Mouse (Mus musculus) brown adipose tissue, adult 24 weeks (tissue): ENCODE results near the gene Wfikkn1. TPM values are rescaled to one million over a fixed set of nuclear protein-coding genes. Genes with fewer than 3 reads are reported as not detected.

Experiments
- H3K27ac ChIP-seq: fragments of 200-500 bp; replicated peaks from 2 replicates; pipeline ENCODE4 v1.5.1; 2012; ENCODE audit warnings: low read depth, mild to moderate bottlenecking, low read length
- H3K4me1 ChIP-seq: fragments of 200-500 bp; 2 replicates; pipeline ENCODE4 v1.6.1; 2012; ENCODE audit warnings: low read length, mixed read lengths; ENCODE audit not compliant: control insufficient read depth, insufficient read depth, insufficient read length
- H3K4me3 ChIP-seq: fragments of 200-500 bp; 2 replicates; pipeline ENCODE4 v1.5.1; 2012; ENCODE audit warnings: low read depth, mild to moderate bottlenecking, low read length, moderate library complexity; ENCODE audit not compliant: insufficient read depth
- polyA plus RNA-seq: library from polyadenylated mRNA; stranded (reverse); fragments of >200 nt; gene quantifications from 2 replicates; pipeline ENCODE4 v1.2.4, GENCODE M21; 2012; ENCODE audit not compliant: missing spikeins, insufficient read depth, insufficient read length

Wfikkn1 gene
- polyA plus RNA-seq, 1 experiment = not detected

GRCm38 (mm10) chr17:25867836-25868600 is 12.6 kb downstream of the Wfikkn1 start:
- H3K27ac ChIP-seq = peak overlapping the region; percentile 92
- peak overlapping the region; percentile 89 for H3K4me3 ChIP-seq

GRCm38 (mm10) chr17:25867509-25867835 is 13.2 kb downstream of the Wfikkn1 start:
- H3K27ac ChIP-seq = peak overlapping the region; percentile 92
- H3K4me3 ChIP-seq = peak overlapping the region; percentile 89
- 0 out of 2 replicates have a peak, but pooled peaks cover 3% of the 10 kb centered on the region for H3K4me1 ChIP-seq

More at GRCm38 (mm10) chr17:25867836-25868600, 12.6 kb downstream of the Wfikkn1 start:
- 0 out of 2 replicates have a peak, but pooled peaks cover 3% of the 10 kb centered on the region for H3K4me1 ChIP-seq

- peak overlapping the region; percentile 93 for H3K27ac ChIP-seq
- H3K4me3 ChIP-seq = peak overlapping the region; percentile 62
- H3K4me1 ChIP-seq = 0 out of 2 replicates have a peak, but pooled peaks cover 3% of the 10 kb centered on the region
Observed at GRCm38 (mm10) chr17:25866172-25866571, 14.5 kb downstream of the Wfikkn1 start.

- Histone ChIP-seq H3K4me3 (peak overlapping the region; percentile 62; the same call in 1 of the 2 replicates), H3K4me1 (0 out of 2 replicates have a peak, but pooled peaks cover 3% of the 10 kb centered on the region), H3K27ac (peak overlapping the region; percentile 93)
Observed at GRCm38 (mm10) chr17:25865288-25865687, 15.4 kb downstream of the Wfikkn1 start.

- H3K4me3 ChIP-seq = no peak overlapping the region
- no peak overlapping the region for H3K27ac ChIP-seq
Observed at GRCm38 (mm10) chr17:25864311-25864710, 16.3 kb downstream of the Wfikkn1 start.

GRCm38 (mm10) chr17:25863681-25864080 is 17.0 kb downstream of the Wfikkn1 start:
- Histone ChIP-seq H3K27ac (no peak overlapping the region), H3K4me3 (no peak overlapping the region), H3K4me1 (no peaks in the 10 kb centered on the region)

More at GRCm38 (mm10) chr17:25864311-25864710, 16.3 kb downstream of the Wfikkn1 start:
- 0 out of 2 replicates have a peak, but pooled peaks cover 3% of the 10 kb centered on the region for H3K4me1 ChIP-seq

GRCm38 (mm10) chr17:25861704-25862612 is 18.7 kb downstream of the Wfikkn1 start:
- peak overlapping the region; percentile 59 for H3K4me3 ChIP-seq
- H3K27ac ChIP-seq = peak overlapping the region; percentile 33
- H3K4me1 ChIP-seq = no peaks in the 10 kb centered on the region

- peak within 1 kb of the TSS; percentile 33 for H3K27ac ChIP-seq
- H3K4me3 ChIP-seq = peak within 1 kb of the TSS; percentile 59
- H3K4me1 ChIP-seq = no peaks in the 10 kb centered on the region
Observed at GRCm38 (mm10) chr17:25860832-25861703, 19.6 kb downstream of the Wfikkn1 start, which contains the start of gene Wdr90. TSS of gene Wdr90 (minus strand) at chr17:25861501.

- H3K4me1 ChIP-seq = no peaks in the 10 kb centered on the region
- H3K27ac ChIP-seq = no peak overlapping the region
- H3K4me3 ChIP-seq = no peak overlapping the region
Observed at GRCm38 (mm10) chr17:25860229-25860628, 20.4 kb downstream of the Wfikkn1 start.

GRCm38 (mm10) chr17:25844396-25844901 is 36.2 kb downstream of the Wfikkn1 start, which contains the start of gene Rhot2:
TSS of gene Rhot2 (minus strand) at chr17:25844851.
- Histone ChIP-seq H3K4me1 (peaks cover 7% of the 10 kb centered on the region), H3K4me3 (peak within 1 kb of the TSS; percentile 83), H3K27ac (peak within 1 kb of the TSS; percentile 70)

GRCm38 (mm10) chr17:25843636-25844395 is 36.8 kb downstream of the Wfikkn1 start:
- H3K4me3 ChIP-seq = peak overlapping the region; percentile 83
- peaks cover 7% of the 10 kb centered on the region for H3K4me1 ChIP-seq
- H3K27ac ChIP-seq = peak overlapping the region; percentile 70

- H3K27ac ChIP-seq = peak overlapping the region; percentile 70; the same call in 1 of the 2 replicates
Observed at GRCm38 (mm10) chr17:25843122-25843521, 37.5 kb downstream of the Wfikkn1 start.

GRCm38 (mm10) chr17:25842509-25842908 is 38.1 kb downstream of the Wfikkn1 start:
- H3K4me1 ChIP-seq = peaks cover 7% of the 10 kb centered on the region
- H3K4me3 ChIP-seq = no peak overlapping the region
- H3K27ac ChIP-seq = no peak overlapping the region

More at GRCm38 (mm10) chr17:25843122-25843521, 37.5 kb downstream of the Wfikkn1 start:
- Histone ChIP-seq H3K4me1 (peaks cover 7% of the 10 kb centered on the region), H3K4me3 (peak overlapping the region; percentile 83)
